Mouse (Mus musculus) mesoderm, embryonic 11.5 days (tissue): ENCODE data around the gene Il17f.
"Not testable (repeated sequence)": the region's sequence is repeated elsewhere in the genome, so short reads cannot be mapped to it uniquely, and the experiment has no call there.

Experiments used
- DNase-seq: peaks from one replicate; pipeline ENCODE4 v3.0.0-alpha.2; 2012; ENCODE audit warnings: low read depth, low spot score

Gene Il17f

GRCm38 (mm10) chr1:20790517-20790916 lies at the start of gene Il17f:
Gene Il17f, minus strand, starts transcription at chr1:20790617.
- not testable (repeated sequence) for DNase-seq

GRCm38 (mm10) chr1:20839911-20840310 lies 49.5 kb upstream of the Il17f start:
- no peak for DNase-seq

GRCm38 (mm10) chr1:20836551-20837125 lies 46.2 kb upstream of the Il17f start:
- DNase-seq: no peak

GRCm38 (mm10) chr1:20833141-20833511 lies 42.7 kb upstream of the Il17f start:
- DNase-seq: no peak

DNA sequence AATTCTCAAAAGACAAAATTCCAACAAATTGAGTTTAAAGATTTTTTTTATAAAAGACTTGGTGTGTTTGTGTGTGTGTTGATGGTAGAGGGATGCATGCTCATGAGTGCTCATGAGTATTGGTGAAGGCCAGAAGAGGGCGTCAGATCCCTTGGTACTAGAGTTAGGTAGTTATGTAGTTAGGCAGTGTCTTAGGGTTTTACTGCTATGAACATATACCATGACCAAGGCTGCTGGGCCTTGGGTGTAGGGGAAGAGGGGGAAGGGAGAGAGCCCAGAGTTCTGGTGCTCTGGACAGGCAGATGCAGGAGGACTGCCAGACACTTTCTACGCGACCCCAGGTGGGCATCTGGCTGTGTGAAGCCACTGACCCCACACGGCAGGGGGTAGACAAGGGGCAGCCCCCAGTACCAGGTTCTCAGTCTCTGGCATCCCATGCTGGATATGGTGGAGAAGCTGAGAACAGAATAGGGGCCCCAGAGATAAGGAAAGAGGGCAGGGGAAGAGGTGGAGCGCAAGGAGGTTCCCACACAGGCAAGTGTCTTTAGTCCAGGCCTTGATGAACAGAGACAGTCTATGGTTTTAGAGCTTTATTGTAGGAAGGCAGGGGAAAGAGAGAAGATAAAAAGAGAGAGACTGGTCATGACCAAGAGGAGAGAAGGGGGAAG lies 42.2 kb upstream of the Il17f start:
- no peak for DNase-seq

DNA sequence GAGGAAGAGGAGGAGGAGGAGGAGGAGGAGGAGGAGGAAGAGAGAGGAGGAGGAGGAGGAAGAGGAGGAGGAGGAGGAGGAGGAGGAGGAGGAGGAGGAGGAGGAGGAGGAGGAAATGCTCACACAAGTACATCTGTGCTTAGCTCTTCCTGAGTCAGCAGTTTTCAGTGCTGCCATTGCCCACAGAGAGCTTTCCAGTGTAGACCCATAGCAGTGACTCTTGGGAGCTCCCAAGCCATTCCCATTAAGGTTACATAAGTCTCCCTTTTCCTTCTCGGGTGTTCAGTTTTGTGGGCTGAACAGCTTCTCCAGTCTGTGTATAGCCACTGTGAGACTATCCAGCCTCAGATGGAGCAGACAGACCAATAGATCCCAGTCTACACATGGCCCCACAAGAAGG lies 40.1 kb upstream of the Il17f start:
- no peak for DNase-seq

DNA sequence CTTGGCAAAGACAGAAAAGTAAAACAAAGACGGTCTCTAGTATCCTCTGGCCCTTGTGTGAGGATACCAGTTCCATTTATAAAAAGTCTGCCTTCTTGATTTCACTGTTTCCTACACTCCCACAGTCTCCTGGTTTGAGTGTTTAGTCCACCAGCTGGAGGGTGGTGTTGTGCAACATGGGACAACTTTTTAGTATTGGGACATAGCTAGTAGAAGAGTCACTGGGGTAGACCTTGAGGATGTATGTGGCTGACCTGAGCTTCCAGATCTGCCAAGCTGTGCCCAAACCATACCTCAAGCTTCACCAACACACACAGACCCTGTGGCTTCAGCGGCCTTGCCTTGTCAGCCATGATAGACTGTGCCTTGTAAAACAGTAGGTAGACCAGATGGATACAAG lies 37.6 kb upstream of the Il17f start:
- no peak for DNase-seq

DNA sequence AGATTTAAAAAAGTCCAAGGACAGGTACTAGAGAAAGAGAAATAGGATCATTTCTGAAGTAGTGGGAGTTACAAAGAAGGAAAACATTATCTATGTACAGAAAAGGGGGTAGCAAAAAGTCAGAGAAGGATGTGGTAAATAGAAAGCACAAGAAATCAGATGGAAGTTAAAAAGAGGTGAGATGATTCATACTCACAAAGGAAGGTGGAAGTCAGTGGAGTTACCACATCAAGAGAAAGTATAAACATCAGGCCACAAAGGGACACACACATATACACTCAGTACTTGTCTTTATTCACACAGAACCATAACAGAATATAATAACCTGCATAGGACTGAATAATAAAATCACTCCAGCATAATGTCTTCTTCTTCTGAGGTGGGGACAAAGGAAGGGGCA lies 34.6 kb upstream of the Il17f start:
- no peak for DNase-seq

GRCm38 (mm10) chr1:20823906-20824305 lies 33.5 kb upstream of the Il17f start:
- DNase-seq: no peak

DNA sequence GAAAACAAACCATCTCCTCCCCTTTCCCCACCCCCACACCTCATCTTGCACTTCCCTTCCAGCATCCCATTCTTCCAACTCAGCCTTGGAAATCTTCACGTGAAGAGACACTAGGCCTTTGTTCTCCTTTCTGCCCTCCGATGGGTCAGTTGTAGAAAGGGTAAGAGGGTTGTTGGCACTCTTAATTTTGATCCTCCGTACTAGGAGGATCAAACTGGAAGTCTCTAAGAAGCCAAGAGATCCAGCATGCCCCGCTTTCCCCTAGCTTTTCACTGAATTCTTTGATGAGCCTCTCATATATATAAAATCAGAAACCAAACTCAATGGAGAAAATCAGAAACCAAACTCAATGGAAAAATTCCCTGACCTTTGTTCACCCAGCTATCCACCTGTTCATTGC lies 33.1 kb upstream of the Il17f start:
- DNase-seq: no peak

GRCm38 (mm10) chr1:20820959-20821358 lies 30.5 kb upstream of the Il17f start:
- DNase-seq: no peak

- peak; percentile 97 for DNase-seq
Measured at GRCm38 (mm10) chr1:20819771-20820605, 29.6 kb upstream of the Il17f start, which contains the start of gene Mcm3. Gene Mcm3, minus strand, starts transcription at chr1:20820312.

DNA sequence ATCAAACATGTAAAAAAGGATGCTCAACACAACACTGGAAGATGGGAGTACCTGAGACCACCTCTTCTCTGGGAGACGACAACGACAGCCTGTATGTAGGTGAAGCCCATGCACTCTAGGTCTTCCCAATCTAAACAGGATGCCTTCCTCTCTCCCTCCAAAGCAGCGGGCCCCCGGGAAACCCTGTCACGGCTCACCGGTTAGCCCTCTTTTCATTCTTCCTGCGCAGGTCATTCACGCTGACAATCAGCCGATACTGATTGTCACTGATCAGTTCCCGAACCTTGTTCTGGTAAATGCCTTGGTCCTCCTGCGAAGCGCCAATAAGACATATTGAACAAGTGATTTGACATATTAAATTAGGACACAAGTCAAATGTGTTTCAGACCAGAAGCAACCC lies 27.2 kb upstream of the Il17f start:
- no peak for DNase-seq

DNA sequence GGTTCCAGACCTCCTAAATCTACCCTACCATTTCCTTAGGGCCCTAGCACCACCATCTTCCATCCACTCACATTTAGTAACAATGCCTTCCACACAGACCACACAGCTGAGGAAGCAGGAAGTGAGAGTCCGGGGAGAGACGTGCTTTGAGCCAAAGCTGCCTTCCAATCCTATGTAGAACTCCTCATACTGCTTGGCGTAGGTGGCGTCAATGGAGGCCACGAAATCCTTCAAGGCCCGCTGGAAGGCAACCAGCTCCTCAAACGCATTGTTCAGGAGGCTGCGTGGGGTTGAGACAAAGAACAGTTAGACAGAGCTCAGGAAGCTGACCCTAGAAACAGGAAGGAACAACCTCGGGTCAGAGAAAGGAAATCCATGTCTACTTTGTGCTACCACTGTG lies 26.8 kb upstream of the Il17f start:
- DNase-seq: no peak

- no peak for DNase-seq
Measured at GRCm38 (mm10) chr1:20814521-20814920, 24.1 kb upstream of the Il17f start.

- no peak for DNase-seq
Measured at GRCm38 (mm10) chr1:20804526-20804925, 14.1 kb upstream of the Il17f start.

DNA sequence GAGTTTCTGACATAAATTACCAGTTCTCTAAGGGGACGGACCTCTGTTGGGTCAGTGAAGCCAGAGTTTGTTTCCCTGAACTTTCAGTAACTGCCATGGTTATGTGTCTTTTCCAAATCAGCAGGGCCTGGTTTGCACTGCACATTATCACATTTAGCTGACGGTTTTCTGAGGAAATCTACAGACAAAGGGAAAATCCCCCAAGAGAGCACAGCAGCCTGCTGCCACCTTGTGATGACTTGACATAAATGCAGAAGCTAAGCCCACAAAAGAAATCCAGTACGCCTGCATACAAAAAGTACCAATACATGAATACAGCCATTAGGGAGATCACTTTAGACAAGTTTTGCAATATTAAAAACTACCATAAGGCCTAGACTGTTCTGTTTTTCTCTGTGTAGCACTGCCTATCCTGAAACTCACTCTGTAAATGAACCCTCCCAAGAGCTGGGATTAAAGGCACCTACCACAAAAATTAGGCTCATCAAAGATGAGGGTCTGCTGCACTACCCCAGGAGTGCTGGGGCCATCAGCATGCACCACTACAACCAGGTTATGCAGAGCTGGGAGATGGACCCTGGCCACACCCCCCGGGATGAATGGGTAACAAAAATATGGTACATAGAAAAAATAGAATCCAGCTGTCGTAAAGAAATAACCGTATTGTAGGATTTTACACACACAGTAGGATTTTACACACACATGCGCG lies 11.4 kb upstream of the Il17f start:
- peak; percentile 45 for DNase-seq

- DNase-seq: no peak
Measured at GRCm38 (mm10) chr1:20801275-20801674, 10.9 kb upstream of the Il17f start.

DNA sequence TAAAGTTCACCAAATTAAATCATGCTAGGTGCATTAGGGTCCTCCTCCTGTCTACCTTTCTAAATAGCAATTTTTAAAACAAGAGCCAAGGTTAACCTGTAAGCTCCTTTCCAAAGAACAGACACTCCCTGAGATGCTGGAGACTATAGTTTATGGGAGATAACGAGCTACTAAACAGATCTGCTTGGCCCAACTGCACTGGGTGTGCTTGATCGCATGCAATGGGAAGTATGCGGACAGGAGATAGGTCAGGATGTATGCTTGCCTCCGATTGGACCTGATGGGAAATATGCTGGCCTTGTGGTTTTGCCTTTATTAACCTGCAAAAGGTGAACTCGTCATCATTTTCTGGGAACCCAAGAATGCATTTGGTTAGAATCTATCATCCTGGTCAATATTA lies 4.8 kb upstream of the Il17f start:
- no peak for DNase-seq

DNA sequence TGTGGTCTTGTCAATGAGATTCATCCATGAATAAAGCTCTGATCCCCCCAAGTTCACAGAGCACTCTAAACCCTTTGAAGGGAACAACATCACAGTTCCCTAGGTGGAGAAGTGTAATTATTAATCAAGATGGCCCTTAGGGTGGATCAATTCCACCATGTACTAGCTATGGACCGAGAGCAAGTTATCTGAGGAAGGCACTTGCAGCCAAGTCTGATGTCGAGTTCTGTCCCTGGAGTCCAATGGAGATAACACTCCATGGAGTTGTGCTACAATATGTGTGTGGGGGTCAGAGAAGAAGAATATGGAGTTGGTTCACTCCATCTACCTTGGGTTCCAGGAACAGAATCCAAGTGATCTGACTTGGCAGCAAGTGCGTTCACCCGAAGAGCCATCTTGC lies 4.3 kb upstream of the Il17f start:
- DNase-seq: no peak

DNA sequence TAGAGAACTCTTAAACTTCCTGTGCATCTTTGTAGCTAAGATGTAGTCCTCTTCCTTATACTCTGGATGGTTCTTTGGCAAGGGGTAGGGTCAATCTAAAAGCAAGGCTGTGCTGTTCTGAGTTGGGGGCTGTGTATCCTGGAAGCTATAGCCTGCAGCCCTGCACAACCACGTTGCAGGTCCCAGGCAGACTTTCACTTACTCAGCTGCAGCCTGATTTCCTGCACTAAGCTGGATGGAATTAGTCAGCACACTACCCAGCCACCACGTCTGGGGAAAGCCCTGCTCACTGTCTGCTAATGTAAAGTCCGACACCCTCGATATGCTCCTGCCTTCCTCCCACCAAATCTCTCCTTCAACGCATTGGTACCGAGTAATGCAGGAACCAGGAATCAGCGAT lies 997 bp upstream of the Il17f start:
- DNase-seq: no peak

DNA sequence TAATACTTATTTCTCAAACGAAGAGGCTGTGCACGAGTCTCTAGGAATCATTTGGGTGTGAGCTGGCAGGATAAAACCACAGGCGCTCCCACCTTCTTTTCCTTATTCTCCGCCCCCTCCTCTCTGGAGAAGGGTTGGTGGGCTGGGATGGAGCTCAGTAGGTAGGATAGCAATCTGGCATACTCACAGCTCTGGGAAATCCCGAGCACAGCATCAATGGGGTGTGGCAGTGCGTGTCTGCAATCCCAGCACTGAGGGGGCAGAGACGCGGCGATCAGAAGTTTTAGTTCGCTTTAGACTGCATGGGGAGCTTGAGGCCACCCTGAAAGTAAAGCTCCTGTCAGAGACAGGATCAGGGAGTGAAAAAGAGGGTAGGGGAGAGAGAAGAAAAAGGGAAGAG lies 2.0 kb downstream of the Il17f start:
- no peak for DNase-seq
